Mouse (Mus musculus): ENCODE results near the gene Tmem222. TPM values are rescaled to one million over a fixed set of nuclear protein-coding genes. Genes with fewer than 3 reads are reported as not detected.
A peak's percentile ranks its signal among the peaks of the same experiment; 100 is the strongest.

Tmem222 gene
- polyA plus RNA-seq, 1 experiment from 2014 or later = 86.4 TPM

- Histone ChIP-seq H3K9ac (ENCODE audit: low read length) (no peak overlapping the region), H3K4me1 (ENCODE audit: control insufficient read depth, insufficient read depth, low read length) (peaks cover 15% of the 10 kb centered on the region), H3K4me2 (ENCODE audit: low read depth, severe bottlenecking) (no peak overlapping the region), H3K4me3 (ENCODE audit: low read depth, low read length) (no peak overlapping the region), H3K36me3 (ENCODE audit: control insufficient read depth, insufficient read depth, low read length) (no peaks in the 10 kb centered on the region), H3K27me3 (ENCODE audit: control insufficient read depth, insufficient read depth, low read length) (peaks cover 27% of the 10 kb centered on the region), H3K9me3 (ENCODE audit: control insufficient read depth, low read length) (no peaks in the 10 kb centered on the region), H3K27ac (replicated peaks; ENCODE audit: low read depth, low read length) (no peak overlapping the region)
- ATAC-seq (ENCODE audit: insufficient number of reproducible peaks, low FRiP score, low TSS enrichment, low read depth) (no peak), DNase-seq (ENCODE audit: low spot score) (no peak)
- 82% methylated on average over 1 of the region's 1 CpGs for WGBS
Measured at GRCm38 (mm10) chr4:133244289-133244688, 33.3 kb downstream of the Tmem222 start.

- H3K4me1 ChIP-seq (ENCODE audit: control insufficient read depth, insufficient read depth, low read length) = peaks cover 15% of the 10 kb centered on the region
- DNase-seq (ENCODE audit: low spot score) = no peak
- H3K4me2 ChIP-seq (ENCODE audit: low read depth, severe bottlenecking) = no peak overlapping the region
- H3K9ac ChIP-seq (ENCODE audit: low read length) = no peak overlapping the region
- ATAC-seq (ENCODE audit: insufficient number of reproducible peaks, low FRiP score, low TSS enrichment, low read depth) = no peak
- H3K36me3 ChIP-seq (ENCODE audit: control insufficient read depth, insufficient read depth, low read length) = no peaks in the 10 kb centered on the region
- peaks cover 26% of the 10 kb centered on the region for H3K27me3 ChIP-seq (ENCODE audit: control insufficient read depth, insufficient read depth, low read length)
- H3K4me3 ChIP-seq (ENCODE audit: low read depth, low read length) = no peak overlapping the region
- WGBS = 38% methylated on average over 13 of the region's 13 CpGs
- H3K27ac ChIP-seq (replicated peaks; ENCODE audit: low read depth, low read length) = no peak overlapping the region
- no peaks in the 10 kb centered on the region for H3K9me3 ChIP-seq (ENCODE audit: control insufficient read depth, low read length)
Measured at GRCm38 (mm10) chr4:133243538-133243937, 34.1 kb downstream of the Tmem222 start.

- Histone ChIP-seq H3K27ac (replicated peaks; ENCODE audit: low read depth, low read length) (no peak overlapping the region), H3K36me3 (ENCODE audit: control insufficient read depth, insufficient read depth, low read length) (no peaks in the 10 kb centered on the region), H3K4me1 (ENCODE audit: control insufficient read depth, insufficient read depth, low read length) (peaks cover 15% of the 10 kb centered on the region), H3K27me3 (ENCODE audit: control insufficient read depth, insufficient read depth, low read length) (peaks cover 22% of the 10 kb centered on the region), H3K4me3 (ENCODE audit: low read depth, low read length) (no peak overlapping the region), H3K9ac (ENCODE audit: low read length) (no peak overlapping the region), H3K4me2 (ENCODE audit: low read depth, severe bottlenecking) (no peak overlapping the region), H3K9me3 (ENCODE audit: control insufficient read depth, low read length) (no peaks in the 10 kb centered on the region)
- 58% methylated on average over 9 of the region's 9 CpGs for WGBS
- ATAC-seq (ENCODE audit: insufficient number of reproducible peaks, low FRiP score, low TSS enrichment, low read depth) (no peak), DNase-seq (ENCODE audit: low spot score) (no peak)
Measured at GRCm38 (mm10) chr4:133242710-133243109, 34.9 kb downstream of the Tmem222 start.

DNA sequence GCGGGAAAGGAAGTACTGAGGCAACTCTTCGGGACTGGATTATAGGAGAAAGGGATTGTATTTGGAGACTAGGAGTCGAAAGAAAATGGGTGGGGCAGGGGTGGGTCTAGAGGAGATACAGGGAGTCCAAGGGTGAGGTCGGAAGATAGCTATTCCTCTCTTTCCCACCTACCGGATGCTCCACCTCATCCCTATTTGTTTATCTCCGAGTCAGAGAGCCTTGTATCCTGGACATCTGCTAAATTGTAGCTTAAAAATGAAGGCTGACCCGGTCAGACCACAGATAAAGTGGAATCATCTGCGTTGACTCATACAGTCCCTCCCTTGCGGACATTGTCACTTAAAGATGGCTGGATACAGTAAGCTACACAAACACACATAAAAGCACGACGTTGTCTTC lies 35.7 kb downstream of the Tmem222 start:
- H3K27ac ChIP-seq (replicated peaks; ENCODE audit: low read depth, low read length) = no peak overlapping the region
- H3K27me3 ChIP-seq (ENCODE audit: control insufficient read depth, insufficient read depth, low read length) = peaks cover 16% of the 10 kb centered on the region; the same call in 1 of the 2 replicates
- no peaks in the 10 kb centered on the region for H3K36me3 ChIP-seq (ENCODE audit: control insufficient read depth, insufficient read depth, low read length)
- WGBS = 37% methylated on average over 11 of the region's 11 CpGs
- peaks cover 10% of the 10 kb centered on the region for H3K4me1 ChIP-seq (ENCODE audit: control insufficient read depth, insufficient read depth, low read length)
- no peak overlapping the region for H3K9ac ChIP-seq (ENCODE audit: low read length)
- DNase-seq (ENCODE audit: low spot score) (no peak), ATAC-seq (ENCODE audit: insufficient number of reproducible peaks, low FRiP score, low TSS enrichment, low read depth) (no peak)
- peak overlapping the region; percentile 54 for H3K4me3 ChIP-seq (ENCODE audit: low read depth, low read length)
- H3K9me3 ChIP-seq (ENCODE audit: control insufficient read depth, low read length) = no peaks in the 10 kb centered on the region
- peak overlapping the region; percentile 95; the same call in 1 of the 2 replicates for H3K4me2 ChIP-seq (ENCODE audit: low read depth, severe bottlenecking)

- peak overlapping the region; percentile 95 for H3K4me2 ChIP-seq (ENCODE audit: low read depth, severe bottlenecking)
- H3K4me3 ChIP-seq (ENCODE audit: low read depth, low read length) = peak overlapping the region; percentile 54
- no peaks in the 10 kb centered on the region for H3K9me3 ChIP-seq (ENCODE audit: control insufficient read depth, low read length)
- no peaks in the 10 kb centered on the region for H3K36me3 ChIP-seq (ENCODE audit: control insufficient read depth, insufficient read depth, low read length)
- peak; percentile 96 for DNase-seq (ENCODE audit: low spot score)
- peak overlapping the region; percentile 45; the same call in 1 of the 2 replicates for H3K27ac ChIP-seq (replicated peaks; ENCODE audit: low read depth, low read length)
- H3K4me1 ChIP-seq (ENCODE audit: control insufficient read depth, insufficient read depth, low read length) = peaks cover 9% of the 10 kb centered on the region
- H3K27me3 ChIP-seq (ENCODE audit: control insufficient read depth, insufficient read depth, low read length) = peaks cover 13% of the 10 kb centered on the region; the same call in 1 of the 2 replicates
- ATAC-seq (ENCODE audit: insufficient number of reproducible peaks, low FRiP score, low TSS enrichment, low read depth) = peak; percentile 90
- WGBS = under 1% methylated on average over 70 of the region's 78 CpGs
- H3K9ac ChIP-seq (ENCODE audit: low read length) = peak overlapping the region; percentile 55
Measured at GRCm38 (mm10) chr4:133240934-133241908, 36.4 kb downstream of the Tmem222 start.

DNA sequence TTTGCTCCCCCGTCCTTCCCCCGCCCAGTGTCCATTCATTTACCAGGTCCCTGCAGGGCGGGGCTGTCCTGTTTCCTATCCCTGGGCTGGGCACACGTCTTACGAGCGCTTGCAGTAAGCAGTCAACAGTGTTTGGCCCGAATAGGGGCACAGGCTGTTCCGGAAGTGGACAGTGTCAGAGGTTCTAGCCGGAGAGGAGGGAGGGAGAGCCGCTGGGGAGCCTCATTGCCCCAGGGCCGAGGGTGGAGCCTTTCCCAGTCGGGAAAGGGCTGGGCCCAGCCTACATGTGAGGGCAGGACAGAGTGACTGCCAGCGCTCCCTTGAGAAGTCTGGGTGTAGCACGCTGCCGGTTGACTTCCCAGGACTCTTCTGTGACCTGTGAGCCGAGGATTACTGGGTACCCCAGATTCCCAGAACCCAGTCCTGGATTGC lies 37.1 kb downstream of the Tmem222 start, which contains the start of gene Map3k6:
Gene Map3k6 (plus strand): TSS at position 329 of the 432 bp plus-strand sequence.
- peak within 1 kb of the TSS; percentile 45; the same call in 1 of the 2 replicates for H3K27ac ChIP-seq (replicated peaks; ENCODE audit: low read depth, low read length)
- peak; percentile 52 for DNase-seq (ENCODE audit: low spot score)
- peak within 1 kb of the TSS; percentile 54 for H3K4me3 ChIP-seq (ENCODE audit: low read depth, low read length)
- H3K27me3 ChIP-seq (ENCODE audit: control insufficient read depth, insufficient read depth, low read length) = peaks cover 13% of the 10 kb centered on the region; the same call in 1 of the 2 replicates
- 3% methylated on average over 16 of the region's 16 CpGs for WGBS
- ATAC-seq (ENCODE audit: insufficient number of reproducible peaks, low FRiP score, low TSS enrichment, low read depth) = 0 out of 2 replicates have a peak, but pooled peaks have one; percentile 7
- no peaks in the 10 kb centered on the region for H3K9me3 ChIP-seq (ENCODE audit: control insufficient read depth, low read length)
- peak within 1 kb of the TSS; percentile 95 for H3K4me2 ChIP-seq (ENCODE audit: low read depth, severe bottlenecking)
- H3K36me3 ChIP-seq (ENCODE audit: control insufficient read depth, insufficient read depth, low read length) = no peaks in the 10 kb centered on the region
- peak within 1 kb of the TSS; percentile 55 for H3K9ac ChIP-seq (ENCODE audit: low read length)
- peaks cover 9% of the 10 kb centered on the region for H3K4me1 ChIP-seq (ENCODE audit: control insufficient read depth, insufficient read depth, low read length)

DNA sequence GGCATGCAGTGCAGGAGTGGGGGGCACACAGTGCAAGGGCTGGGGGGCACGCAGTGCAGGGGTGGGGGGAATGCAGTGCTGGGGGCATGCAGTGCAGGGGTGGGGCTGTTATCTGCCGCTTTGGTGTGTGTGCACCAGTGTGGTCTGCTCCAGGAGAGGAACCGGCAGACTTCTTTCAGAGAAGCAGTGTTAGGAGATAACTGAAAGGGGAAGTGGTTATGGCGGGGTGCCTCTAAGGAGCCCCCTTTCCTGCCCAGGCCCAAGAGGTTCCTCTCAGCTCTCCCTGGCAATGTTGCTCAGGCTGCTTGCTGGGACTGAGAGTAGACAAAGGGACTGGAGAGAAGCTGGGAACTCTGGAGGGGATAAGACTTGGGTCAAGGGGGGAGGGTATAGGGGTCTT lies 39.7 kb downstream of the Tmem222 start:
- Histone ChIP-seq H3K27me3 (ENCODE audit: control insufficient read depth, insufficient read depth, low read length) (peaks cover 13% of the 10 kb centered on the region; the same call in 1 of the 2 replicates), H3K36me3 (ENCODE audit: control insufficient read depth, insufficient read depth, low read length) (no peaks in the 10 kb centered on the region), H3K4me2 (ENCODE audit: low read depth, severe bottlenecking) (no peak overlapping the region), H3K9me3 (ENCODE audit: control insufficient read depth, low read length) (no peaks in the 10 kb centered on the region), H3K9ac (ENCODE audit: low read length) (no peak overlapping the region), H3K27ac (replicated peaks; ENCODE audit: low read depth, low read length) (no peak overlapping the region), H3K4me3 (ENCODE audit: low read depth, low read length) (no peak overlapping the region), H3K4me1 (ENCODE audit: control insufficient read depth, insufficient read depth, low read length) (peaks cover 9% of the 10 kb centered on the region)
- DNase-seq (ENCODE audit: low spot score) (no peak), ATAC-seq (ENCODE audit: insufficient number of reproducible peaks, low FRiP score, low TSS enrichment, low read depth) (no peak)
- 82% methylated on average over 4 of the region's 4 CpGs for WGBS

DNA sequence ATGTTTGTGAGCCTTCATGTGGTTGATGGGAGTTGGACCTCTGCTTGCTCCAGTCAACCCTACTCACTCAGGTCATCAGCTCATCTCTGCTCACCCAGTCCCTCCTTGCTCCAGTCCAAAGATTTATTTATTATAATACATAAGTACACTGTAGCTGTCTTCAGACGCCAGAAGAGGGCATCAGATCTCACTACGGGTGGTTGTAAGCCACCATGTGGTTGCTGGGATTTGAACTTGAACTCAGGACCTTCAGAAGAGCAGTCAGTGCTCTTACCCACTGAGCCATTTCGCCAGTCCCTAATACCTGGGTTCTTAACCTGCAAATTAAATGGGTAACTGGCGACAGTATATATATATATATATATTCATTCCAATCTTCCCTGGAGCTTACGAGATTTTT lies 42.2 kb downstream of the Tmem222 start:
- Histone ChIP-seq H3K9me3 (ENCODE audit: control insufficient read depth, low read length) (no peaks in the 10 kb centered on the region), H3K4me3 (ENCODE audit: low read depth, low read length) (no peak overlapping the region), H3K27me3 (ENCODE audit: control insufficient read depth, insufficient read depth, low read length) (0 out of 2 replicates have a peak, but pooled peaks cover 4% of the 10 kb centered on the region), H3K4me1 (ENCODE audit: control insufficient read depth, insufficient read depth, low read length) (peaks cover 3% of the 10 kb centered on the region), H3K27ac (replicated peaks; ENCODE audit: low read depth, low read length) (no peak overlapping the region), H3K36me3 (ENCODE audit: control insufficient read depth, insufficient read depth, low read length) (no peaks in the 10 kb centered on the region), H3K4me2 (ENCODE audit: low read depth, severe bottlenecking) (no peak overlapping the region), H3K9ac (ENCODE audit: low read length) (no peak overlapping the region)
- WGBS = 76% methylated on average over 5 of the region's 5 CpGs
- no peak for ATAC-seq (ENCODE audit: insufficient number of reproducible peaks, low FRiP score, low TSS enrichment, low read depth)
- no peak for DNase-seq (ENCODE audit: low spot score)
